Mouse (Mus musculus) duodenum, adult 2 months (tissue): ENCODE measurements around the gene Irf7. TPM values are rescaled to one million over a fixed set of nuclear protein-coding genes. Genes with fewer than 3 reads are reported as not detected.

Experiments
- polyA plus RNA-seq: library from polyadenylated mRNA; depleted of rRNA; stranded (reverse); fragments of >200 nt; gene quantifications from 2 replicates; pipeline ENCODE4 v1.2.3, GENCODE M21; 2012; ENCODE audit warnings: low replicate concordance; rRNA removed

Gene Irf7
- 130 and 684 TPM in 2 replicates for polyA plus RNA-seq

DNA sequence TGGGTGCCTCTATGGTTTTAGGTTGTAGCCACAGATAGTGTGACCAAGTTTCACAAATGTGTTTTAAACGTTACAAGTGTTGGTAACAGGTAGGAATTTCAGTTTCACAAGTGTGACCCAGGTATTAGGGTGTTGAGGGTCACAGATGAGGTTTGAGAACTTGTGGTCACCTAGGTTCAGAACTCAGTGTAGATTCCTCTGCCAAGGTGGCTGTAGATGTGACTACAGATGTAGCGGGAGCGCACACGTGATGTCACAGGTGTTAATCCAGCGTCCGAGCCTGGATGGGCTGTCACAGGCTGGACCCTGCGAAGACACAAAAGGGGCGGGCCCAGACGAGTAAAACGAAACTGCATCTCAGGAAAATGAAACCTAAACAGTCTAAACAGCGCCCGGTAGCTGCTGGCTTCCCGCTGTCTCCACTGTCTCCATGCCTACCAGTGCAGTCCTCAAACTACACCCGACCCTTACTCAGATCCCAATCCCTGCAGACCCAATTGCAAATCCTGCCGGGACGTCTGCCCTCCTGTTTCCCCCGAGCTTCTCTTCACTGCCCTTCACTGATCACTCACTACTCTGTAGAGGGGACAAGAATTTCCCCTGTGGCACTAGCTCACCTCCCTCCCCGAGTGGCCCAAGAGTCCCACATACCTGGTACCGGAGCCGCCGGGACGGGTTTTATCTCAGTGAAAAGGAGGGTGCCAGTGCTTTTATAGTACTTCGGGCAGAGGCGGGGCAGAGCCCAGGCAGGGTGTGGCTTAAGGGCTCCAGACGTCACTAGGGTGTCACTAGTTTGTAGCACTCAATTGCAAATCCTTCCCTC is at the start of gene Irf7:
Gene Irf7, minus strand, starts transcription at position 743 of the 823 bp plus-strand sequence.

DNA sequence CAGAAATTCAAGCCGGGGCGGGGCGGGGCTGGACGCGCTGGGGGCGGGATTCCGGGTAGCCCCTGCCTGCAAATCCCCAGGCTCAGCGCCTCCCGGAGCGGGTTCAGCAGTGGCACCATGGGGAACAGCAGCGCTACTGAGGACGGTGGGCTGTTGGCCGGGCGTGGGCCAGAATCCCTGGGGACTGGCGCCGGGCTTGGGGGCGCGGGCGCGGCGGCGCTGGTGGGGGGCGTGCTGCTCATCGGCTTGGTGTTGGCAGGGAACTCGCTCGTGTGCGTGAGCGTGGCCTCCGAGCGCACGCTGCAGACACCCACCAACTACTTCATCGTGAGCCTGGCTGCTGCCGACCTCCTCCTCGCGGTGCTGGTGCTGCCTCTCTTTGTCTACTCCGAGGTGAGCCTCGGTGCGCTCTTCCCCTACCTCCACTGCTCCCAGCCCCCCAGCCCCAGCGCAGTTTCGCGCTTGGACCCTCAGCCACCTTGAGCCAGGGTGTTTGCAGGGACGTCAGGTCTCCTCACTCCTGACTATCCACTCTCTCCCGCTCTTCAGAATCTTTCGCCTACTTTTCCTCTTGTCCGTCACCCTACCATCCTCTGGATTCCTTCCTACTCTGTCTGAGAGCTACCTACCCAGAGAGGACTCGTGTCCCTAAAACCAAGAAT is 25.8 kb upstream of the Irf7 start, which contains the start of gene Drd4:
Gene Drd4, plus strand, starts transcription at position 86 of the 662 bp plus-strand sequence.

DNA sequence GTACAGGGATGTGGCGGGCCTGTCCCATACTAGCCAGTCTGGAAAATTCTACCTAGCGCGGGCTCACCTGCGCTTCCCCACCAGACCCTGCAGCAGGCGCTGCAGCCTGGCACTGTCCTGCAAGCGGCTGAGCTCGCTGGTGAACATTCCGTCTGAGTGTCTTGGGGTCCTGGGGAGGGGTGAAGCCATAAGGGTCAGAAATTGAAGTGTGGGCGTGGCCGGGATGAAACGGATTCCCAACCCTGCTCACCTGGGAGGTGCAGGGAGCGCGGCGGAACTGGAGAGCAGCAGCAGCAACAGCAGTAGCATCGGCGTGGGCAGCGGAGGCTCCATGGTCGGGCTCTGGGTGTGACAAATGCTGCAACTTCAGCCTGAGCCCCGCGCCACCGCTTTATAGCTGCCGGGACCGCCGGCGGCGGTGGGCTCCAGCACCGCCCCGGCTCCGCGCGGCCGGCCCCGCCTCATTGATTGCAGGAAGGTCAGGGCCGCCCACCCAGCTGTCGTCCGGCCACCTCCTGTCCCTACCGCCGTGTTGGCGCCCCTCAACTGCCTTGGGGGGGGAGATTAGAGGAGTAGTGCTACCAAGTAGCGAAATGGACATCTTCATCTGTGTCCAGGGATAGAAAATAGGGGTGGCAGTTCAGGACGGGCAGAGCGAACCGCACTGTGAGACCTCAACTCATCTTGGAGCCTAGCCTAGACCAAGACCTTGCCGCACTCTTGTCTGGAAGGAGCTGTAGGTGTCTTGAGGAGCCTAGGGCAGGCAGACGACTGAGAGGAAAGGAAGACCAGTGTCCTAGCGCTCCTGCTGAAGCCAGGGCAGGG is 12.7 kb upstream of the Irf7 start, which contains the start of gene Sct:
Gene Sct, minus strand, starts transcription at position 368 of the 825 bp plus-strand sequence.

DNA sequence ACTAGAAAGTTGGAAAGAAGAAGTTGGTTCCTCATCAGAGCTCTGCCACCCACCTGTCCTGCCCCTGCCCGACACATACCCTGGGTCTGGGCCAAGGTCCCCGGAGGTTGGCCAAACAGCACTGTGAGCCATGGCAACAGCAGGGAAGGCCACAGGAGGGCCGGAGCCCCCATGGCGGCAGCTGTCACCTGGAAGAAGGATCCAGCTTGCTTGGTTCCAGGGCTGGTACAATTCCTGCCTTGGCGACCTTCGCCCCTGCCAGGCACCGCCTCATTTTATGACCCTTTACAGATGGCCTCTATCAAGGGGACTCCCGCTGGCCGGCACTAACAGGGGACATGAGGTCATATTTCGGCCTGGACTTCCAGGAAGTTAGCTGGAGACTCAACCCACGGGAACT is 10.3 kb upstream of the Irf7 start, which contains the start of gene Cdhr5:
Gene Cdhr5, minus strand, starts transcription at position 241 of the 400 bp plus-strand sequence.

DNA sequence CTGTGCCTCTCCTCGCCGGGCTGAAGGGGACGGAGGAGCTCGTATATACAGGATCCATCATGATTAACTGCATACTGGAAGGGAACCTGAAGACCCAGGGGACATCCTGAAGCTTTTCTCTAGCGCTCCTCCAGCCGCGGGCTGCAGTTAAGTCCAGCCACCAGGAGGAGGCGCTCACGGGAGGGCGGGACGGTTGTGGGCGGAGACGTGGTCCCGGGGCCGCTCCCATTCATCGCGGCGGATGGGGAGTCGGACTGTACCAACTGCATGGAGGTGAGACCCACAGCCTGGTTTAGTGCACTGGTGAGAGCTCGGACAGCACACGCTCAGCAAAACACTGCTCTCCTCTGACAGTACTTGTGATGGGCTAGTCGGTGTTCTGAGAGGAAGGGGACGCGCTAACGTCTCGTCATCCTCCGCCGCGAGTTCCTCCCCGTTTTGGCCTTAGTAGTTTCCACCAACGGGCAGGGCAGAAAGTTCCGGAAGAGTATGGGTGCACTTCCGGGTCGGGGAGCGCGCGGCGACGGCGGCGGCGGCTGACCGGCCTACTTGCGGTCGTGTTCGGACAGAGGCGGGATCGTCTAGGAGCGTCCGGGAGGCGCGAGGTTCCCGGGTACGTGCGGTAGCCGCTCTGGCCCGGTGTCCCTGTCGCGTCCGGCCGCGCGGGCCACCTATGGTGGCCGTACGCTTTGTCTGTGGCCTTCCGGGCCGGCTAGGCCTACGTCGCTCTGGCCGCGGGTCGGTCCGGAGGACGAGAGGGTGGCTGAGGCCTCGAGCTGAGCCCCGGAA is 37.8 kb downstream of the Irf7 start, which contains the start of gene Phrf1:
Gene Phrf1, plus strand, starts transcription at position 506 of the 789 bp plus-strand sequence.

DNA sequence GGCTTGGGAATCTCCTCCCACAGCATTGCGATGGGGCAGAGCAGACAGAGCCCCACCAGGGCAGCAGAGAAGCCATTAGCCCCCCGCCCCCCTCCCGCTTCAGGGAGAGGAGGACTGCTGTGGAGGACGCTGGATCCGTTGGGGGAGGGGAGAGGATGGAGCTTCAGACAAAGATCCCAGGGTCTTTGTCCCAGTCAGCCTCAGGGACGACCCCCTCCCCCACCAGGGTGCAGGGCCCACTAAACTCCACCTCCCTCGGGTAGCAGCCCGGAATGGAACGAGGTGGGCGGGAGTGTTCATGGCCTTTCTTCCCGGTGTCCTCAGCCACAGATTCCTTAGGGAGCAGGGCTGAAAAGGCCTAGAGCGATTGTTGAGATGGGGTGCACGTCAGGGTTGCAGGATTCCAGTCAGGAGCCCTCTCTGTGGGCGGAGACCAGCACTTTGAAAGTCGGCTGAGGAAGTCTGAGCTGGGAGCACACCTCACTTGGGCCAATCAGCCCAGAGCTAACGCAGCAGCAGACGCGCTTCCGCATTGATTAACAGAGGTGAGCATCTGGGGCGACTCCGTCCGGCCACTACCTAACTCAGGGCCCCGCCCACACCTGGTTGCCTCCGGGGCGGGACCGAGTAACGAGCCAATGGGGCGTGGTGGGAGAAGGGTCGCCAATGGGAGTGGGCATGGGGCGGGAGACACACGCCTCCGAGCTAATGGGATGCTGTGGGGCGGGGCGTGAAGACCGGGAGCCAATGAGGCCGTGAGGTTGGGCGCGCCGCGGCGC is 51.0 kb downstream of the Irf7 start, which contains the start of gene Rassf7:
Gene Rassf7, plus strand, starts transcription at position 760 of the 779 bp plus-strand sequence.

DNA sequence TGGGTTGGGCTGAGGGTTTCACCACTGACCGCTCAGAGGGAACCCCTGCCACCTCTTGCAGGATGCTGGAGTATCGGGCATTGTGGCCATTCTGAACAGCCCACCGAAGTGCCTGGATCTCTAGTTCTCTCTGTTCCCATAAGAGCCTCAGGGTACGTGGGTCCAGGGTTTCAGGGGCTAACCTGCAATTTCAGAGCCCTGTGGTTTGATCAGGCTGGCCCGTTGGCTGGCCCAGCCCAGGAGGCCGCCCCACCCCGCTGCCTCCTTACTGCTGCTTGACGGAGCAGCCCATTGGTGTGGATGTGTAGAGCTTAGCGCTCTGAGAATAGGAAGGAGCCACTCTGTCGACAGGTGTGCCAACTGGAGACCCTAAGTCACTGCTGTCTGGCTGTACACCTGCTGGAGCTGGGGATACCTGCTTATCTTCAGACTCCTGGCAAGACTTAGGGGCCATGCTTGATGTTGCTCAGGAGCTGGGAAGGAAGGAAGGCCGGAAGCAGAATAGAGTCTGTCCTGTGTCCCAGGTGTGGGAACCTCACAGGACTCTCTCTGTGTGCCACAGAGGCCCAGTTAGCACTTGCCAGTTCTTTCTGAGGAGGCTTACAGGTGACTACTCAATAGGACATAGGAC is 52.6 kb downstream of the Irf7 start, which contains the start of gene Lmntd2:
Gene Lmntd2, minus strand, starts transcription at position 476 of the 631 bp plus-strand sequence.

Other genes starting within 250 kb of the Irf7 start
- 0.75 and 2.8 TPM in 2 replicates for gene Ifitm6, start 248.6 kb downstream of the Irf7 start, polyA plus RNA-seq
- not detected in 2 replicates for gene Gm17387, start 237.3 kb downstream of the Irf7 start, polyA plus RNA-seq
- 12.4 and 24.8 TPM in 2 replicates for gene B4galnt4, start 205.4 kb downstream of the Irf7 start, polyA plus RNA-seq
- 124 and 153 TPM in 2 replicates for gene Pkp3, start 188.3 kb downstream of the Irf7 start, polyA plus RNA-seq
- 36.7 and 51.6 TPM in 2 replicates for gene Sigirr, start 165.9 kb downstream of the Irf7 start, polyA plus RNA-seq
- 63.8 and 73.8 TPM in 2 replicates for gene Ano9, start 148.7 kb downstream of the Irf7 start, polyA plus RNA-seq
- gene Ptdss2, start 144.1 kb downstream of the Irf7 start, polyA plus RNA-seq, result 22.2 and 35.2 TPM in 2 replicates
- 101 and 118 TPM in 2 replicates for gene Rnh1, start 93.6 kb downstream of the Irf7 start, polyA plus RNA-seq
- gene Hras, start 72.5 kb downstream of the Irf7 start, polyA plus RNA-seq, result 42.6 and 50.0 TPM in 2 replicates
- gene Lrrc56, start 72.3 kb downstream of the Irf7 start, polyA plus RNA-seq, result 6.5 and 9.6 TPM in 2 replicates
- 9.3 and 10.1 TPM in 2 replicates for gene Lmntd2, start 52.4 kb downstream of the Irf7 start, polyA plus RNA-seq
- gene Rassf7, start 50.6 kb downstream of the Irf7 start, polyA plus RNA-seq, result 141 and 227 TPM in 2 replicates
- gene Phrf1, start 37.7 kb downstream of the Irf7 start, polyA plus RNA-seq, result 28.2 and 33.6 TPM in 2 replicates
- 584 and 1,633 TPM in 2 replicates for gene Cdhr5, start 10.3 kb upstream of the Irf7 start, polyA plus RNA-seq
- gene Sct, start 12.7 kb upstream of the Irf7 start, polyA plus RNA-seq, result 313 and 900 TPM in 2 replicates
- gene Drd4, start 25.5 kb upstream of the Irf7 start, polyA plus RNA-seq, result 0.08 and 0.33 TPM in 2 replicates
- gene Deaf1, start 61.2 kb upstream of the Irf7 start, polyA plus RNA-seq, result 25.6 and 42.3 TPM in 2 replicates
- 17.7 and 21.9 TPM in 2 replicates for gene Tmem80, start 61.3 kb upstream of the Irf7 start, polyA plus RNA-seq
- 289 and 479 TPM in 2 replicates for gene Eps8l2, start 72.4 kb upstream of the Irf7 start, polyA plus RNA-seq
- gene Taldo1, start 125.7 kb upstream of the Irf7 start, polyA plus RNA-seq, result 174 and 342 TPM in 2 replicates
- gene Gatd1, start 147.7 kb upstream of the Irf7 start, polyA plus RNA-seq, result 22.6 and 44.4 TPM in 2 replicates
- gene Cend1, start 163.0 kb upstream of the Irf7 start, polyA plus RNA-seq, result 1.1 TPM in 2 replicates
- 93.2 and 420 TPM in 2 replicates for gene Slc25a22, start 171.4 kb upstream of the Irf7 start, polyA plus RNA-seq
- gene Pidd1, start 177.5 kb upstream of the Irf7 start, polyA plus RNA-seq, result 9.0 and 12.6 TPM in 2 replicates
- gene Rplp2, start 180.9 kb upstream of the Irf7 start, polyA plus RNA-seq, result 246 and 380 TPM in 2 replicates
- 208 and 377 TPM in 2 replicates for gene Pnpla2, start 188.7 kb upstream of the Irf7 start, polyA plus RNA-seq
- gene Cracr2b, start 194.6 kb upstream of the Irf7 start, polyA plus RNA-seq, result 47.9 and 73.5 TPM in 2 replicates
- 213 and 344 TPM in 2 replicates for gene Cd151, start 200.9 kb upstream of the Irf7 start, polyA plus RNA-seq
- 19.2 and 22.7 TPM in 2 replicates for gene Polr2l, start 208.7 kb upstream of the Irf7 start, polyA plus RNA-seq
- gene Tspan4, start 208.8 kb upstream of the Irf7 start, polyA plus RNA-seq, result 22.4 and 25.5 TPM in 2 replicates